In genomic region chr1:98476381-98476780, GRCm38 (mm10) we compare ENCODE assay signal across 15 mouse cellular contexts. TPM values are rescaled to one million over a fixed set of nuclear protein-coding genes. Genes with fewer than 3 reads are reported as not detected.
A peak's percentile ranks its signal among the peaks of the same experiment; 100 is the strongest.
DNase-seq lines count a peak whose midpoint lies in the region.
"Not testable (repeated sequence)": the region's sequence is repeated elsewhere in the genome, so short reads cannot be mapped to it uniquely, and the experiment has no call there.
"Had no signal": no experiment of that assay in that cellular context is flagged by ENCODE, and none has a peak within 500 bp of the region (broad histone marks: within the 10 kb centered on the region; RNA-seq: fewer than 3 reads in every experiment).

No protein-coding gene starts in this region.

- not testable (repeated sequence) for H3K9ac ChIP-seq in ES-E14 (ENCODE audit: insufficient read depth, low read depth, low read length, poor library complexity, severe bottlenecking)

- not testable (repeated sequence) for H3K4me1 ChIP-seq in ES-E14 (ENCODE audit: control insufficient read depth in 2 of 2, insufficient read depth in 2 of 2, low read length in 2 of 2, poor library complexity in 1 of 2)

- not testable (repeated sequence) for H3K36me3 ChIP-seq in ES-E14 (ENCODE audit: control insufficient read depth, insufficient read depth, low read length, poor library complexity, severe bottlenecking)

- H3K27ac ChIP-seq in ES-E14 (ENCODE audit: insufficient read depth, low read depth, low read length, poor library complexity, severe bottlenecking), result not testable (repeated sequence)

- in situ Hi-C loops in ES-E14 (cut with MboI; ENCODE audit: low sequenced_read_pairs in 2 of 2, unreplicated experiment in 2 of 2), result not testable (repeated sequence)

- DNase-seq in ES-CJ7 (ENCODE audit: low read depth, low spot score) (peak; percentile 43), ES-E14 (ENCODE audit: low read depth, low spot score) (peak; percentile 25), R1 (ENCODE audit: low read depth, low spot score) (peak; percentile 79), ZHBTc4 (ENCODE audit: low read depth, low spot score) (peak; percentile 58)

- H3K4me3 ChIP-seq in ES-E14 (ENCODE audit: insufficient read depth in 1 of 2, low read depth in 1 of 2, low read length in 2 of 2, poor library complexity in 1 of 2, severe bottlenecking in 1 of 2), result not testable (repeated sequence)

- H3K9me3 ChIP-seq in ES-E14 (ENCODE audit: control insufficient read depth, insufficient read depth, low read depth, low read length), result not testable (repeated sequence)

RNA-seq across cellular contexts. Expression of gene Slco6d1, which starts 55.5 kb away (rescaled TPM):
- not detected in 2 replicates for total RNA-seq in ES-E14 (2012; rRNA removed)
- total RNA-seq: adrenal gland, adult 18-20 months; adrenal gland, adult 2 months; adrenal gland, adult 8-10 months; adrenal gland, postnatal 10 days; adrenal gland, postnatal 14 days; adrenal gland, postnatal 25 days; adrenal gland, postnatal 36 days; adrenal gland, postnatal 4 days; CH12.LX; G1E; MEL had no signal

Comparison
In these comparisons a context has a peak if more than half of its experiments do, and no peak if none do; other contexts are left out.
1. DNase-seq: peak in every context shown above with its lines; median percentile 79 in R1; 58 in ZHBTc4; 43 in ES-CJ7; 25 in ES-E14.